Mouse (Mus musculus) liver, embryonic 14.5 days (tissue): Measurements from ENCODE around the gene Smyd3.

Experiments used
- CTCF ChIP-seq: IDR thresholded peaks from 2 replicates; pipeline ENCODE4 v1.5.1; 2016; ENCODE audit warnings: antibody characterized with exemption, low read depth, control low read depth
- EP300 ChIP-seq: IDR thresholded peaks from 2 replicates; pipeline ENCODE4 v1.6.1; 2016; ENCODE audit warnings: antibody characterized with exemption, low read depth

DNA sequence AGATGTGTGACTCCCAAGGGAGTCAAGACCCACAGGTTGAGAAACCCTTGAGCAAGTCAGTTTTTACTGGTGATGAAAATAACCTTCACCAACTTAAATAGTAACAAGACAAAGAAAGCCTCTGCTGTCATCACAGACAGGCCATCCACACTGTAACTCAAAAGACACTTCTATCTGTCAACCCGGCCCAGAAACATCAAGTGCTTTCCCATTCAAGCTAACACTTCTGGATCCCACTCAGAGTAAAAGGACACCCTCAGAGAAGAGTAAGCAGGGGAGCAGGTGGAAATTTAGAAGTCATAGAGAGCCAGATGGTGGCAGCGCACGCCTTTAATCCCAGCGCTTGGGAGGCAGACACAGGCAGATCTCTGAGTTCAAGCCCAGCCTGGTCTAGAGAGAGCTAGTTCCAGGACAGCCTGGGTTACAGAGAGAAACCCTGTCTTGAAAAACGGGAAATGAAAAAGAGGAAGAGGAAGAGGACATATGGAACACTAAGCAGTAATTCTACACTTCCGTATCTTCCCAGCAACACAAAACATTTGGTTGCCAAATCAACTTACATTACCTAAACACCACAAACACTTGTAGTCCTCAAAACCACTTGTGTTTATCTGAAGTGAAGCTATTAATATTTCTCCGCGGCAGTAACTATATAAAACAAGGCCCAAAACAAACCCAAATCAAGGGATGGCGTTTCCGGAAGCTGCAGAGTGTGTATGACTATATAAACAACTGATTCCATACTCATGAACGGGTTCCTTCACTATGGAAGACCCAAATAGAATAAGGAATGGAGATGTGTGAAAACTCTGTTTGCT is 83.2 kb downstream of the Smyd3 start:
- TF ChIP-seq CTCF (no peak), EP300 (no peak)
